Mouse (Mus musculus) macrophage (primary cell): ENCODE measurements around the gene Cdc37l1. TPM values are rescaled to one million over a fixed set of nuclear protein-coding genes. Genes with fewer than 3 reads are reported as not detected.
"Not testable (repeated sequence)": the region's sequence is repeated elsewhere in the genome, so short reads cannot be mapped to it uniquely, and the experiment has no call there.

Experiments used
- H3K27ac ChIP-seq: fragments of 350-480 bp; formaldehyde crosslinking; 2 replicates; pipeline ENCODE4 v1.9.0; 2021
- H3K36me3 ChIP-seq: fragments of 350-480 bp; formaldehyde crosslinking; 2 replicates; pipeline ENCODE4 v1.9.0; 2021; ENCODE audit errors: inconsistent target
- H3K4me3 ChIP-seq: fragments of 350-480 bp; formaldehyde crosslinking; 2 replicates; pipeline ENCODE4 v1.9.0; 2021; ENCODE audit errors: inconsistent target
- H3K79me2 ChIP-seq: fragments of 350-480 bp; formaldehyde crosslinking; 2 replicates; pipeline ENCODE4 v1.9.0; 2021; ENCODE audit errors: inconsistent target
- WGBS: methylation state at CpG from one replicate; pipeline ENCODE4 v1.1.7; 2026; ENCODE audit warnings: inconsistent platforms; ENCODE audit not compliant: missing documents; 5-methylcytosine and 5-hydroxymethylcytosine counted together
- polyA plus RNA-seq: library from polyadenylated mRNA; stranded (reverse); fragments of 250-400 nt; gene quantifications from 3 replicates; pipeline ENCODE4 v1.2.4, GENCODE M21; 2018; ENCODE audit warnings: inconsistent platforms

The Cdc37l1 gene
- polyA plus RNA-seq, 1 experiment from 2014 or later = 15.5 TPM

DNA sequence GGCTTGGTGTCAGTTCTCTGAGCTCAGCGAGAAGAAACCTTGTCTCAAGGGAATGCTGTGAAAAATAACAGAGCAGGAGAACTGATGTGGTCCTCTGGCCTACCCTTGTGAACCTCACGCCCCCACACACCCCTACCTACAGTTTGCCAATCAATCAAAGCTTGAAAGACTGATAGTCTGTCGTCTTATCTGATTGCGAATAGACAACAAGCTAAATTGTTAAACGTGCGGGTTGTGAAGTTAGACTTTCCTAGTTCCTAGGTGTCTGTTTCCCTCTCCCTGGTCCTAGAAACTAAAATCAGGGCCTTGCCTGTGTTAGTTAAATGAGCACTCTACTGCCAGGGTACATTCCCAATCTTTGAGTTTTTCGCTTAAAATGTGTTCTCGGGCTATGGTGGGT lies 637 bp upstream of the Cdc37l1 start:
- Histone ChIP-seq H3K4me3 (peak overlapping the region; percentile 90), H3K27ac (peak overlapping the region; percentile 52)
- WGBS = 68% methylated on average over 8 of the region's 8 CpGs

DNA sequence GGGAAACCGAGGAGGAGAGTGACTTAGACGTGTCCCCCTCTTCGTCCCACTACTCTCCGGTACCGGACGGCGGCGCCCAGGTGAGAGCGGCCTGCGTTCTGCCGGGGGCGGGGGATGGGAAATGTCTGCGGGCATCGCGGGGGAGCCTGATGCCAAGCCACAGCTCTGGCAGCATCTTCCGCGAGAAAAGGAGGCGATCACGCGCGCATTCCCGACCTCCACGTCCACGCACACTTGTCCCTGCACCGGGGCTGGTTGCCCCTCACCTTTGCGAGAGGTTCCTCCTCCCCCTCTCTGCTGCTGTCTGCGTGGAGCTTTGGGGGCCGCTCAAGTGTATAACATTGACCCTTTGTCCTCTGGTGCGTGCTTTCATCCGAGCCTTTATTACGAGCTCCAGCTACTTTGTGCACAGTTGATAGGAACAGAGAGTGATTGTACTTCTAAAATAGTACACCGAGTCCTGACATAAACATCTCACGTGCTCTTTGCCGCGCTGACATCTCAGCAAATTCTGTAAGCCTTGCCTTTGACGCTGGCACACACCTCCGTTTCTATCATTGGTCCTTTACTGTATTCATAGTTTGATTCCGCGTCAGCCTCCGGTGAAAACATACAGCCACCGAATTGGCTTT lies 554 bp downstream of the Cdc37l1 start:
- WGBS = under 1% methylated on average over 41 of the region's 41 CpGs
- Histone ChIP-seq H3K4me3 (peak overlapping the region; percentile 90), H3K36me3 (peaks cover 13% of the 10 kb centered on the region; the same call in 1 of the 2 replicates), H3K79me2 (peaks cover 53% of the 10 kb centered on the region), H3K27ac (peak overlapping the region; percentile 49)

More for the DNA sequence above, 637 bp upstream of the Cdc37l1 start:
- H3K79me2 ChIP-seq = peaks cover 41% of the 10 kb centered on the region
- peaks cover 1% of the 10 kb centered on the region; the same call in 1 of the 2 replicates for H3K36me3 ChIP-seq

DNA sequence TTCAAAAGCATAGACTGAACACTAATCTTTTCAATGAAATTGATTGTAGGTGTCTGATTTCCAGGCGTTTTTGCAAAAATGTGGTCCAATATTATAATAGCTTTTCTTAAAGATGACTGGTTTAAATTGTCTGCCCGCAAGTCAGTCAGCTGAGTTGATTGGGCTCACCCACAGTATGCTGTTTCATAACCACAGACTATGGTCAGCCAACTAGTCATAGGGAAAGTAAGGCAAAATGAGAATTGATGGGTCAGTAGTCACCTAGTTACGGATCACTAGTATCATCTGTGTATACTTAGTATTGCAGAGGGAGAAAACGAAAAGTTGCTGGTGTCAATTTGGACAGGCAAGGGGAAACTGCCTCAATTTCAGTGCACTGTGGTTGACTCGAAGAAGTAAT lies 1.2 kb downstream of the Cdc37l1 start:
- H3K4me3 ChIP-seq = peak overlapping the region; percentile 90
- H3K79me2 ChIP-seq = peaks cover 59% of the 10 kb centered on the region
- H3K27ac ChIP-seq = no peak overlapping the region
- peaks cover 15% of the 10 kb centered on the region; the same call in 1 of the 2 replicates for H3K36me3 ChIP-seq
- WGBS = 54% methylated on average over 5 of the region's 5 CpGs

DNA sequence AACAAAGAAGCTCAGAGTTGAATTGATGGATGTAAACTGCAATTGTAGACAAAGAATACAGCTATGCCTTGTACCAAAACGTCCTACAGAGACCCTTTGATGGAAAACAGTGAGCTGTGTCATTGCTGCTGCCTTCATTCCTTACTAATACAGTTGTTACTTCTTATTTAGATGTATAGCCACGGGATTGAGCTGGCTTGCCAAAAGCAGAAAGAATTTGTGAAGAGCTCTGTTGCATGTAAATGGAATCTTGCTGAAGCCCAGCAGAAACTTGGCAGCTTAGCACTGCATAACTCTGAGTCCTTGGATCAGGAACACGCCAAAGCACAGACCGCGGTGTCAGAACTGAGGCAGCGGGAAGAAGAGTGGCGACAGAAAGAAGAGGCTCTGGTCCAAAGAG lies 4.7 kb downstream of the Cdc37l1 start:
- Histone ChIP-seq H3K27ac (no peak overlapping the region), H3K4me3 (no peak overlapping the region), H3K79me2 (peaks cover 85% of the 10 kb centered on the region), H3K36me3 (peaks cover 26% of the 10 kb centered on the region; the same call in 1 of the 2 replicates)
- WGBS = 92% methylated on average over 7 of the region's 7 CpGs

DNA sequence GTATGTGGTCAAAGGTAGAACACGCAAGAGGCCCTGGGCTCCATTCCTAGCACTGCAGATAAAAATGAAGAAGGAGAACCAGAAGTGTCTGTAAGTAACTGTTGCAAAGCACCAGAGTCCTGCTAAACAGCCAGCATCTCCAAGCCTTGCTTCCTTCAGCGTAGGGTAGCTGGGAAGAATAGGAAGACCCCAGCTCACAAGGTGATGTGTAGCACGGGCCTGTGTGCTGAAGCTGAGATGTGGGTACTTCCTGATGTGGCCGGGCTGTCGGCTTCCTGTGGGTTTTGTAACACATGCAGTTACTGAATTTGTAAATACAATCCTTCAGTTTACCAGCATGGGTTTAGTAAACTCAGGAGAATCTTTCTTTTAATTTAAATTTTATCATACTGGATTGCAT lies 5.2 kb downstream of the Cdc37l1 start:
- WGBS = 34% methylated on average over 5 of the region's 5 CpGs
- peaks cover 90% of the 10 kb centered on the region for H3K79me2 ChIP-seq
- H3K4me3 ChIP-seq = no peak overlapping the region
- H3K36me3 ChIP-seq = peaks cover 31% of the 10 kb centered on the region; the same call in 1 of the 2 replicates
- no peak overlapping the region for H3K27ac ChIP-seq

DNA sequence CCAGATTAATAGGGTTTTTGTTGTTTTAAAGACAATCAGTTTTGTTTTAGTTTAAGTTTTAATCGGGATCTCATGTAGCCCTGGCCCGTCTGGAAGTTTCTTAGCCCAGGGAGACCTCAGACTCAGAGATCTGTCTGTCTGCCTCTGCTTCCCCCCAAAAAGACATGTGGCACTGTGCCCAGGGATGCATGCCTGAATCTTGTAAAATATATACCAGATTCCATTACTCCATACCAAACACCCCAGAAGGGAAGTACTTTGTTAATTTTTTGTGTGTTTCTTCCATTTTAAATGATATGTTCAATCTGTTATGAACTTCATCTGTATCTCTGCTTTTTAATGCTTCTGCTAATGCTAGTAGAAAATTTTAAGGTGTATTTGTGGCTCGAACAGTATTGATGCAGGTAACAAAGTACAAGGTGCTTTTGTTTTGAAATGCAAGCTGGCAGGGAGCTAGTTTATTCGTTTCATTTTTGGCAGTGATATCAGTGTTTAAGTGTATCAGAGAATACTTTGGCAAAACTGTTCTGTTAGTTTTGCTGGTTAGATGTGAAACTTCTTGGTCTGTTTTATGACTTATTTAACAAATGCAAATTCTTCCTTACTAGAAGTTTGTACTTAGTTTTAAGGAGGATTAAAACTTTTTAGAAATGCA lies 8.0 kb downstream of the Cdc37l1 start:
- H3K36me3 ChIP-seq = peaks cover 48% of the 10 kb centered on the region; the same call in 1 of the 2 replicates
- WGBS = 91% methylated on average over 4 of the region's 4 CpGs

DNA sequence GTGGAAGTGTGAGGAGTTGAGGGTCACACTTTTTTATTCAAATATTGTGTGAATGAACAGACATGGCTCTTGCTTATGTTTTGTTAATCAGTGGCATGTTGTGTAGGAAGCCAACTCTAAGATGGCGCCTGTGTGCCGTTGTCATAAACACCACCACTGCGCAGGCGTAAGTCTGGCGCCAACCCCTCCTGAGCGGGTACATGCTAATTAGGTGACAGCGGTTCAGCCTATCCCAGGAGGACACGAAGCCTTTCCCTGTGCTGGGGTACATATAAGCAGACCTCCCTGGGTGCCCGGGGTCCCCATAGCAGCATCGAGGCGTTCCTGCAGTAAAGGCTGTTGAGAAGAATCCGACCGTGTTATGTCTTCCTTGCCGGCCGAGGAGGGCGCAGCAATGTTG lies 10.2 kb downstream of the Cdc37l1 start:
- H3K36me3 ChIP-seq = peaks cover 39% of the 10 kb centered on the region; the same call in 1 of the 2 replicates

More for the DNA sequence above, 8.0 kb downstream of the Cdc37l1 start:
- Histone ChIP-seq H3K79me2 (peaks cover 89% of the 10 kb centered on the region), H3K4me3 (no peak overlapping the region), H3K27ac (no peak overlapping the region)

DNA sequence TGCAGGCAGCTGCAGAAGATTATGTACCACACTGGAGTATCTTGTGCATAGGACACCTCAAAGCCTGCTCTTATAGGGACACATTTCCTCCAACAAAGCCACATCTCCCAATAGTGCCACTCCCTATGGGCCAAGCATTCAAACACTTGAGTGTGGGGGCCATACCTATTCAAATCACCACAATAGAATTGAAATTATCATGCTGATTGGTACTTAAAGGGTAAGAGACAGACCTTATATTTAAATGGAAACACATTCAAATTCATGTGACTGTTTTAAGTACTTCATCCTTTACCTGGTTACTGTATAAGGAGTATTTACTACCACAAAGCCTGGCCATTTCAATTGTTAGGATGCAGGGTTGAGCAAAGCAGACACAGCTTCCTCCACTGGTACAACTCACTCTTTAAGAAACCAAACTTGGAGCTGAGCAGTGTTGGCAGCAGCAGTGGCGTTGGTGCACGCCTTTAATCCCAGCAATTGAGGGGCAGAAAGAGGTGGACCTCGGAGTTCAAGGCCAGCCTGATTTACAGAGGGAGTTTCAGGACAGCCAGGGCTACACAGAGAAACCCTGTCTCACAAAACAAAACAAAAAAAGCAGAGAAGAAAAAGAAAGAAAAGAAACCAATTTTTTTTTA lies 18.0 kb downstream of the Cdc37l1 start:
- Histone ChIP-seq H3K36me3 (peaks cover 28% of the 10 kb centered on the region; the same call in 1 of the 2 replicates), H3K4me3 (no peak overlapping the region), H3K27ac (no peak overlapping the region), H3K79me2 (peaks cover 14% of the 10 kb centered on the region; the same call in 1 of the 2 replicates)
- 100% methylated on average over 3 of the region's 3 CpGs for WGBS

More for the DNA sequence above, 10.2 kb downstream of the Cdc37l1 start:
- WGBS = 94% methylated on average over 12 of the region's 16 CpGs
- not testable (repeated sequence) for H3K27ac ChIP-seq, H3K4me3 ChIP-seq
- H3K79me2 ChIP-seq = peaks cover 82% of the 10 kb centered on the region; the same call in 1 of the 2 replicates

DNA sequence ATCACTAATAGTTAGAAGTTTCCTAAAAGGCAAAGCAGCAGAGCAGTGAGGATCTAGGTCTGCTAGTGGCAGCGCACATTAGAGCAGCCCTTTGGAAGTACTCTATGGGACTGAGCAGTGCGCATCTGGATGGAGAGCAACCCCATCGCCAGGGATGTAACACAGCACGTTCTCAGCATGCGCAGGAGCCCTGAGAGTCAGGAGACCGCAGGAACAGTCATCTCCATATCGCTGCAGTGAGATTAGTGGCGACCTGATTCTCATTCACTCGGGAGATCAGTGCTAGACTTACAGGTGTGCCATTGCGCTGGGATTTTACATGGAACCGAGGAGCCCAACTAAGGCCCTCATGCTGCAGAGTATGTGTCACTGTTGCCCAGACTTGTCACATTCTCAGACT lies 18.9 kb downstream of the Cdc37l1 start:
- no peak overlapping the region for H3K27ac ChIP-seq
- H3K4me3 ChIP-seq = no peak overlapping the region
- peaks cover 28% of the 10 kb centered on the region for H3K36me3 ChIP-seq
- peaks cover 12% of the 10 kb centered on the region; the same call in 1 of the 2 replicates for H3K79me2 ChIP-seq
- WGBS = 94% methylated on average over 11 of the region's 11 CpGs

DNA sequence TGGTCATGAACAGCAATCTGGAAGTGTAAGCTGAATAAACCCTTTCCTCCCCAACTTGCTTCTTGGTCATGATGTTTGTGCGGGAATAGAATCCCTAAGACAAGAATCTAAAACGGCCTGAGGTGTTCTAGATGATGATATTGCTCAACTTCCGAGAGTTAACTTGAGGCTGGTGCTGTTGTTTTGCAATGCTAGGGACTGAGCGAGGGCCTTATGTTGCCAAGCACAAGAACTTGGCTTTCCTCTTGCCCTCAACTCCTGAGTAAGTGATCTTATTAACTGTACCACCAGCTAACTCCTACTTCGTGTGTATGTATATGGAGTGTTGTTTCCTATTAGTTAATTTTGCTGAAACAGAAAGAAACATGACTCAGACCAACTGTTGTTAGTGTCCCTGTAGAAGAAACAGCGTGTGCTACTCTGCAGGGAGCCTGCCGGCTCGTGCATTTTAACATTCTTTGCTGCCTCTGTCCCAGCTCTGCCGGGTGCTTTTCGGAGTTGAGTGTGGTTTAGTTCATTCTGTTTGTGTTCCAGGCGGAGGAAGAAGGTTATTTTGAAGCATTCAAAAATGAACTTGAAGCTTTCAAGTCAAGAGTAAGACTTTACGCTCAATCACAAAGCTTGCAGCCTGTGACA lies 21.3 kb downstream of the Cdc37l1 start:
- Histone ChIP-seq H3K4me3 (no peak overlapping the region), H3K79me2 (no peaks in the 10 kb centered on the region), H3K36me3 (peaks cover 43% of the 10 kb centered on the region), H3K27ac (no peak overlapping the region)
- 63% methylated on average over 12 of the region's 12 CpGs for WGBS

DNA sequence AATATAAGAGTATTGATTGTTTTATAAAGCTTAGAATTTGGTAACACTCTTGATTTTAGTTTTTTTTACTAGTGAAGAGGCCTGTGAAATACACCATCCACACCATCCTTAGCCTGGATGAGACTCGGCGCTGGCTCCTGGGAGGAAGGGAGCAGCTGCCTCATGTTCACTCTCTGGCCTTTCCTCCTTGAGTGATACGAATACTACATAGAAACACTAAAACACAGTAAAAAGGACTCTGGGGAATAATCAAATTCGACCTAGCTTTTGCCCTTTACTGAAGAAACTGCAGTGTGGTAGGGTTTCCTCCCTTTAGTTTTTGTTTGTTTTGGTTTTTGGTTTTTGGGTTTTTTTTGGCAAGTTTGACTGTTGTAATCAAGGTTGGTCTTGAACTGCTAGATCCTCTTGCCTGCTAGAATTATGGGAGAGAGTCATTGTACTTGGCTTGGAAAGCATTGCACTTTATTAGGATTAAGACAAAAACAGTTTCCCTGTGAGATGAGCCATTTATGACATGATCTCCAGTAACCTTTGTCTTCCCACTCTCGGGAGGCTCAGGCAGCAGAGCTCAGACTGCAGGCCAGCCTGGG lies 24.4 kb downstream of the Cdc37l1 start:
- no peak overlapping the region for H3K4me3 ChIP-seq
- WGBS = 100% methylated on average over 5 of the region's 5 CpGs
- H3K27ac ChIP-seq = no peak overlapping the region
- no peaks in the 10 kb centered on the region for H3K79me2 ChIP-seq
- H3K36me3 ChIP-seq = peaks cover 43% of the 10 kb centered on the region

DNA sequence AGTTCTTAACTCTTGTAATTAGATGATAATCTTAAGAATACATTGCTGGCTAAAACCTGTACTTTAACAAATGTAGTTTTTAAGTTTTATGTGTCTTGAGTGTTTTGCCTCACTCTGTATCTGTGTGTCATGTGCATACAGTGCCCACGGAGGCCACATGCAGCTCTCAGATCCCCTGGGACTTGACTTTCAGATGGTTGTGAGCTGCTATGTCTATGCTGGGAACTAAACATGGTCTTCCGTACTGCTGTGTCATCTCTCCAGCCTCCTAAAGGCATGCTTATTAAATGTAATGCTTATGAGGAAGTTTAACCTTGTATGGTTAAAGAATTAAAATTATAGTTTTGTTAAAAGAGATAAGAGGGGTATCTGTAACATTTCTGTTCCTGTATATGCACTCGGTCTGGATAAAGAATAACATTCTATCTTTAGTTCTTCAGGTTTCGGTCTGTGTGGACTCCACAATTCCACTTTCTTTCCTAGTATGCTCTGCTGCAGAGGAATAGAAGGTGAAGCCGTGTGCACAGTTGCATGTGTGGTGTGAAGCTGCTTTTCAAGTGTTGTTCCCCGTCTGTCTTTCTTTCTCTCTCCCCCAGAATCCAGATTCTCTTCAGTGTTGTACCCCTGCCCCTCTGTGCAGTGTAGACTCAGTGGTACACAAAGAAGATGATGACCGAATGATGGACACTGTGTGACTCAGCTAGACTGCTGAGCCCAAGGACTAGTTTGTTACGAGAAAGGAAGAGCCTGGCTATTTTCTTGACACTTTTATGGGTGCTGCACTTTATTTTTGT lies 25.5 kb downstream of the Cdc37l1 start:
- 95% methylated on average over 8 of the region's 8 CpGs for WGBS

DNA sequence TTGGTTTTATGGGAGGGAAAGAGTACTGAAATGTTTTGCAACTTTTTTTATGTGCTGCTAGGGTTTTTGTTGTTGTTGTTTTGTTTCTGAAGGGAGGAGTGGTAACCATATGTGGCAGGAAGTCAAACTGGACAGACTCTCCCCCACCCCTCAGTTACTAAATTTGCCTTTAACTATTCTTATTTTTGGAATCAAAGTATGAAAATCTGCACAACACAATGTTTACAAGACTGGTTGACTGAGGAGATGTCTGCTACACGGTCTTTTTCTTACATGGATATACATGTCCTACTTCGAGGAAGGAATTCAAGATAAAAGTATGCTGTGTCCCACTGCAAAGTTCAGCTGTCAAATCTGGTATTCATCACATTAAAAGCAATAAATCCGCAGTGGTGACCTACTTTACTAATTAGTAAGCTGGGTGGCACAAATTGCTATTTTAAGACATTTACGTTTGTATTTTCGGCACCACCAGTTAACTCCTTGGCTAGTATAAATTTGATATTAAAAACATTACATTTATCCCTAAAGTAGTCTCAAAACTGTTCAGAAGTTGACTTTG lies 26.1 kb downstream of the Cdc37l1 start:
- WGBS = 96% methylated on average over 5 of the region's 5 CpGs
- Histone ChIP-seq H3K36me3 (peaks cover 52% of the 10 kb centered on the region), H3K79me2 (no peaks in the 10 kb centered on the region), H3K4me3 (no peak overlapping the region), H3K27ac (no peak overlapping the region)

More for the DNA sequence above, 25.5 kb downstream of the Cdc37l1 start:
- Histone ChIP-seq H3K4me3 (no peak overlapping the region), H3K36me3 (peaks cover 47% of the 10 kb centered on the region), H3K79me2 (no peaks in the 10 kb centered on the region), H3K27ac (no peak overlapping the region)
